Mouse (Mus musculus): Measurements from ENCODE around the gene Hoxa13. TPM values are rescaled to one million over a fixed set of nuclear protein-coding genes. Genes with fewer than 3 reads are reported as not detected.

Hoxa13 gene
- polyA plus RNA-seq, 1 experiment from 2014 or later, result not detected

GRCm38 (mm10) chr6:52233546-52234427 is 26.9 kb downstream of the Hoxa13 start:
- Histone ChIP-seq H3K4me1 (replicated peaks; ENCODE audit: control insufficient read depth, insufficient read depth, low read length) (no peaks in the 10 kb centered on the region), H3K36me3 (replicated peaks; ENCODE audit: control insufficient read depth, insufficient read depth) (no peaks in the 10 kb centered on the region), H3K27me3 (ENCODE audit: control insufficient read depth, insufficient read depth, low read length) (peaks cover 98% of the 10 kb centered on the region), H3K4me2 (replicated peaks) (no peak overlapping the region), H3K9ac (no peak overlapping the region), H3K4me3 (replicated peaks; ENCODE audit: low read length) (no peak overlapping the region), H3K27ac (no peak overlapping the region), H3K9me3 (ENCODE audit: control insufficient read depth, low read length) (no peaks in the 10 kb centered on the region)
- DNase-seq (ENCODE audit: low spot score) (no peak), ATAC-seq (ENCODE audit: low FRiP score) (no peak)
- WGBS, result 1% methylated on average over 68 of the region's 70 CpGs

- DNase-seq (ENCODE audit: low spot score) (no peak), ATAC-seq (ENCODE audit: low FRiP score) (no peak)
- Histone ChIP-seq H3K27me3 (ENCODE audit: control insufficient read depth, insufficient read depth, low read length) (peaks cover 97% of the 10 kb centered on the region), H3K4me2 (replicated peaks) (no peak overlapping the region), H3K9ac (no peak overlapping the region), H3K9me3 (ENCODE audit: control insufficient read depth, low read length) (no peaks in the 10 kb centered on the region), H3K4me1 (replicated peaks; ENCODE audit: control insufficient read depth, insufficient read depth, low read length) (no peaks in the 10 kb centered on the region), H3K4me3 (replicated peaks; ENCODE audit: low read length) (no peak overlapping the region), H3K27ac (no peak overlapping the region), H3K36me3 (replicated peaks; ENCODE audit: control insufficient read depth, insufficient read depth) (no peaks in the 10 kb centered on the region)
- WGBS, result 2% methylated on average over 23 of the region's 23 CpGs
These were observed 27.6 kb downstream of the Hoxa13 start for GRCm38 (mm10) chr6:52232984-52233545.

DNA sequence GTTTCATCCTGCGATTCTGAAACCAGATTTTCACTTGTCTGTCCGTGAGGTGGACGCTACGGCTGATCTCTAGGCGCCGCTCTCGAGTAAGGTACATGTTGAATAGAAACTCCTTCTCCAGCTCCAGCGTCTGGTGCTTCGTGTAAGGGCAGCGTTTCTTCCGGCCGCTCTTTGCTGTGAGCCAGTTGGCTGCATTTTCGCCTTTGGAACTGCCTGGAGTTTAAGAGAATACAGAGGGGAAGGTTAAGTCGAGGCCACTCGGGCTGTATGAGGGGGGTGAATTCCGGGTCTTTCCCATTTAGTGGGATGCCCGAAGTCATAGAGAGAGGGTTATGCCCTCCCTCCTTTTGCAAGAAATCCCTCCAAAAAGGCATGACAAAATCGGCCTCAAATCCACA is 28.1 kb downstream of the Hoxa13 start:
- Histone ChIP-seq H3K27me3 (ENCODE audit: control insufficient read depth, insufficient read depth, low read length) (peaks cover 97% of the 10 kb centered on the region), H3K4me3 (replicated peaks; ENCODE audit: low read length) (no peak overlapping the region), H3K4me1 (replicated peaks; ENCODE audit: control insufficient read depth, insufficient read depth, low read length) (no peaks in the 10 kb centered on the region), H3K4me2 (replicated peaks) (no peak overlapping the region), H3K9me3 (ENCODE audit: control insufficient read depth, low read length) (no peaks in the 10 kb centered on the region), H3K36me3 (replicated peaks; ENCODE audit: control insufficient read depth, insufficient read depth) (no peaks in the 10 kb centered on the region), H3K9ac (no peak overlapping the region), H3K27ac (no peak overlapping the region)
- ATAC-seq (ENCODE audit: low FRiP score), result no peak
- no peak for DNase-seq (ENCODE audit: low spot score)
- WGBS, result 1% methylated on average over 18 of the region's 18 CpGs

GRCm38 (mm10) chr6:52231885-52232567 is 28.7 kb downstream of the Hoxa13 start:
- peaks cover 97% of the 10 kb centered on the region for H3K27me3 ChIP-seq (ENCODE audit: control insufficient read depth, insufficient read depth, low read length)
- no peaks in the 10 kb centered on the region for H3K4me1 ChIP-seq (replicated peaks; ENCODE audit: control insufficient read depth, insufficient read depth, low read length)
- H3K4me2 ChIP-seq (replicated peaks), result no peak overlapping the region

GRCm38 (mm10) chr6:52230516-52231165 is 30.0 kb downstream of the Hoxa13 start, which contains the start of gene Hoxa9:
Hoxa9 (minus strand) TSS chr6:52231089.
- no peaks in the 10 kb centered on the region for H3K4me1 ChIP-seq (replicated peaks; ENCODE audit: control insufficient read depth, insufficient read depth, low read length)
- H3K27me3 ChIP-seq (ENCODE audit: control insufficient read depth, insufficient read depth, low read length), result peaks cover 97% of the 10 kb centered on the region
- H3K9me3 ChIP-seq (ENCODE audit: control insufficient read depth, low read length), result no peaks in the 10 kb centered on the region
- H3K36me3 ChIP-seq (replicated peaks; ENCODE audit: control insufficient read depth, insufficient read depth), result no peaks in the 10 kb centered on the region
- H3K4me2 ChIP-seq (replicated peaks), result no peak within 1 kb of the TSS
- H3K4me3 ChIP-seq (replicated peaks; ENCODE audit: low read length), result no peak within 1 kb of the TSS
- H3K27ac ChIP-seq, result no peak within 1 kb of the TSS
- no peak within 1 kb of the TSS for H3K9ac ChIP-seq
- ATAC-seq (ENCODE audit: low FRiP score) (no peak), DNase-seq (ENCODE audit: low spot score) (no peak)
- WGBS, result under 1% methylated on average over 29 of the region's 36 CpGs

More at GRCm38 (mm10) chr6:52231885-52232567, 28.7 kb downstream of the Hoxa13 start:
- Histone ChIP-seq H3K4me3 (replicated peaks; ENCODE audit: low read length) (no peak overlapping the region), H3K9me3 (ENCODE audit: control insufficient read depth, low read length) (no peaks in the 10 kb centered on the region), H3K27ac (no peak overlapping the region), H3K36me3 (replicated peaks; ENCODE audit: control insufficient read depth, insufficient read depth) (no peaks in the 10 kb centered on the region), H3K9ac (no peak overlapping the region)
- ATAC-seq (ENCODE audit: low FRiP score), result no peak
- no peak for DNase-seq (ENCODE audit: low spot score)
- 2% methylated on average over 18 of the region's 18 CpGs for WGBS

- H3K4me3 ChIP-seq (replicated peaks; ENCODE audit: low read length), result no peak overlapping the region
- H3K27ac ChIP-seq, result no peak overlapping the region
- peaks cover 97% of the 10 kb centered on the region for H3K27me3 ChIP-seq (ENCODE audit: control insufficient read depth, insufficient read depth, low read length)
- WGBS, result 2% methylated on average over 43 of the region's 44 CpGs
- no peak overlapping the region for H3K4me2 ChIP-seq (replicated peaks)
- no peaks in the 10 kb centered on the region for H3K9me3 ChIP-seq (ENCODE audit: control insufficient read depth, low read length)
- no peaks in the 10 kb centered on the region for H3K36me3 ChIP-seq (replicated peaks; ENCODE audit: control insufficient read depth, insufficient read depth)
- H3K9ac ChIP-seq, result no peak overlapping the region
- no peaks in the 10 kb centered on the region for H3K4me1 ChIP-seq (replicated peaks; ENCODE audit: control insufficient read depth, insufficient read depth, low read length)
- ATAC-seq (ENCODE audit: low FRiP score), result no peak
- no peak for DNase-seq (ENCODE audit: low spot score)
These were observed 30.9 kb downstream of the Hoxa13 start for GRCm38 (mm10) chr6:52229558-52230416.

GRCm38 (mm10) chr6:52228475-52229465 is 31.9 kb downstream of the Hoxa13 start:
- no peak for ATAC-seq (ENCODE audit: low FRiP score)
- H3K4me1 ChIP-seq (replicated peaks; ENCODE audit: control insufficient read depth, insufficient read depth, low read length), result no peaks in the 10 kb centered on the region
- H3K9ac ChIP-seq, result no peak overlapping the region
- H3K4me2 ChIP-seq (replicated peaks), result no peak overlapping the region
- no peak for DNase-seq (ENCODE audit: low spot score)
- H3K27me3 ChIP-seq (ENCODE audit: control insufficient read depth, insufficient read depth, low read length), result peaks cover 97% of the 10 kb centered on the region
- no peak overlapping the region for H3K4me3 ChIP-seq (replicated peaks; ENCODE audit: low read length)
- H3K9me3 ChIP-seq (ENCODE audit: control insufficient read depth, low read length), result no peaks in the 10 kb centered on the region
- H3K27ac ChIP-seq, result no peak overlapping the region
- no peaks in the 10 kb centered on the region for H3K36me3 ChIP-seq (replicated peaks; ENCODE audit: control insufficient read depth, insufficient read depth)
- WGBS, result under 1% methylated on average over 38 of the region's 38 CpGs

Data from hindbrain, embryonic 14.5 days (tissue).